Mouse (Mus musculus) limb, embryonic 14.5 days (tissue): ENCODE results near the gene Selenoo. TPM values are rescaled to one million over a fixed set of nuclear protein-coding genes. Genes with fewer than 3 reads are reported as not detected.
A peak's percentile ranks its signal among the peaks of the same experiment; 100 is the strongest.

Experiments used
- ATAC-seq: fragments of 200-750 bp; cut with Nextera tagmentation; 2 replicates; pipeline ENCODE4 v1.8.0; 2017; ENCODE audit warnings: low read depth, moderate number of reproducible peaks, moderate TSS enrichment; ENCODE audit not compliant: low FRiP score
- DNase-seq: peaks from one replicate; pipeline ENCODE4 v3.0.0-alpha.2; 2015; ENCODE audit warnings: low spot score
- H3K27ac ChIP-seq: fragments of 300-500 bp; sonication (generic); replicated peaks from 2 replicates; pipeline ENCODE4 v1.5.1; 2014; ENCODE audit warnings: low read depth, mild to moderate bottlenecking, low read length, moderate library complexity, mixed read lengths
- H3K27me3 ChIP-seq: fragments of 300-500 bp; sonication (generic); 2 replicates; pipeline ENCODE4 v1.6.1; 2014; ENCODE audit warnings: low read length, mixed read lengths; ENCODE audit not compliant: control insufficient read depth, insufficient read depth
- H3K36me3 ChIP-seq: fragments of 300-500 bp; sonication (generic); 2 replicates; pipeline ENCODE4 v1.6.1; 2014; ENCODE audit warnings: mild to moderate bottlenecking, low read length, moderate library complexity, mixed read lengths; ENCODE audit not compliant: control insufficient read depth, insufficient read depth
- H3K4me1 ChIP-seq: fragments of 300-500 bp; sonication (generic); 2 replicates; pipeline ENCODE4 v1.6.1; 2014; ENCODE audit warnings: antibody characterized with exemption, low read length, mixed read lengths; ENCODE audit not compliant: control insufficient read depth, insufficient read depth
- H3K4me2 ChIP-seq: fragments of 300-500 bp; sonication (generic); replicated peaks from 2 replicates; pipeline ENCODE4 v1.6.1; 2014; ENCODE audit warnings: low read depth, mild to moderate bottlenecking, low read length, moderate library complexity; ENCODE audit not compliant: severe bottlenecking
- H3K4me3 ChIP-seq: fragments of 300-500 bp; sonication (generic); replicated peaks from 2 replicates; pipeline ENCODE4 v1.5.1; 2014; ENCODE audit warnings: low read length
- H3K9ac ChIP-seq: fragments of 300-500 bp; sonication (generic); 2 replicates; pipeline ENCODE4 v1.6.1; 2014; ENCODE audit warnings: mild to moderate bottlenecking, low read depth, low read length, moderate library complexity; ENCODE audit not compliant: severe bottlenecking
- H3K9me3 ChIP-seq: fragments of 300-500 bp; sonication (generic); 2 replicates; pipeline ENCODE4 v1.6.1; 2016; ENCODE audit warnings: low read length; ENCODE audit not compliant: control insufficient read depth
- POLR2A ChIP-seq: fragments of 200-500 bp; IDR thresholded peaks from 2 replicates; pipeline ENCODE4 v1.8.0; 2012; ENCODE audit warnings: inconsistent platforms, mild to moderate bottlenecking, moderate library complexity, borderline replicate concordance; ENCODE audit not compliant: insufficient read depth, insufficient read length; ENCODE audit errors: extremely low read depth
- WGBS: fragments of 180-500 bp; shearing (Covaris S2); extraction: QIAGEN DNeasy Blood & Tissue Kit; methylation state at CpG from one replicate; pipeline ENCODE4 v1.1.7; 2014; 5-methylcytosine and 5-hydroxymethylcytosine counted together
- polyA plus RNA-seq, 2 experiments: library from polyadenylated mRNA; depleted of rRNA in 1 of 2; stranded (reverse) in 1 of 2; unstranded in 1 of 2; fragments of >200 nt; fragmentation: Nextera tagmentation in 1 of 2; extraction: Ambion mirVana in 1 of 2; gene quantifications; 2 replicates each; pipeline versions ENCODE4 v1.2.1 to v1.2.3; 2012 to 2014

Gene Selenoo
- polyA plus RNA-seq, 2 experiments, result 20.6 to 32.7 TPM

DNA sequence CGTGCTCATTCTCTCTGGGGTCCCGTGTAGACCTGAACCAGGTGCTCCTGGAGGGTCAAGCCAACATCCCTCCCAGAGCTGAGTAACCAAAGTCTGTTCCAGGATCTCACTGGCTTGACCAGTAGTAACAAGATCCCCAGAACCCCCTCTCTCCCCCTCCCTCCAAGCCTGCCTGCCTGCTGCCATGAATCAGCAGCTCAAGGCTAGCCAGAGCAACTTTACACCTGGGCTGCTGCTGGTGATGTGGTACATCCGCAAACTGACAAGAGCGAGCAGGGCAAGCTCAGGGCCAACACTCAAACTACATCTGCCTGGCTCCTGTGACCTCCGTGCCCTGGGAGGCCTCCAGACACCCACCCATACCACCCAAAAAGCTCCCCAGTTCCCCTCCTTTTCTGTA is 52.6 kb downstream of the Selenoo start:
- Histone ChIP-seq H3K4me2 (no peak overlapping the region), H3K27ac (no peak overlapping the region), H3K9ac (no peak overlapping the region), H3K36me3 (no peaks in the 10 kb centered on the region), H3K9me3 (no peaks in the 10 kb centered on the region), H3K4me3 (no peak overlapping the region), H3K27me3 (peaks cover 24% of the 10 kb centered on the region), H3K4me1 (peaks cover 15% of the 10 kb centered on the region; the same call in 1 of the 2 replicates)
- 15% methylated on average over 5 of the region's 5 CpGs for WGBS
- DNase-seq (no peak), ATAC-seq (no peak)
- no peak for TF ChIP-seq POLR2A

DNA sequence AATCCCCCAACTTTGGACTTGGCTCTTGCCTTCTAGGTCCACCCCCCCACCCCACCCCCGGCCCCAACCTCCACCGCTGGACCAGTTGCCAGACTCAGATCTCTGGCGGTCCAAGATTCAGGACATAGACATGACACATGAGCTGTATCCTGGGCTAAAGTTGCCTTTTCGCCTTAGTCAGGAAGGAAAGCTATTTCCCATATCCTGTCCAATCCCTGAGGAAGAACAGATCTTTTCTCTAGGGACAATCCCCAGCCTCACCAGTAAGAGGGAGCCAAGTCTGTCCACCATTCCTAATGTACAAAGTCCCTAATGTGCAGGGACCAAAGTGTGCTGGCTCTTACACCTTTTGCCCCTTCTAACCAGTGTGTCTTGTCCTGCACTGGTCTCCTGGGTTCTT is 53.0 kb downstream of the Selenoo start:
- Histone ChIP-seq H3K4me3 (no peak overlapping the region), H3K27me3 (peaks cover 26% of the 10 kb centered on the region), H3K27ac (no peak overlapping the region), H3K4me1 (peaks cover 20% of the 10 kb centered on the region; the same call in 1 of the 2 replicates), H3K9me3 (no peaks in the 10 kb centered on the region), H3K4me2 (no peak overlapping the region), H3K36me3 (no peaks in the 10 kb centered on the region), H3K9ac (no peak overlapping the region)
- 34% methylated on average over 4 of the region's 4 CpGs for WGBS
- no peak for TF ChIP-seq POLR2A
- ATAC-seq, result no peak
- no peak for DNase-seq

DNA sequence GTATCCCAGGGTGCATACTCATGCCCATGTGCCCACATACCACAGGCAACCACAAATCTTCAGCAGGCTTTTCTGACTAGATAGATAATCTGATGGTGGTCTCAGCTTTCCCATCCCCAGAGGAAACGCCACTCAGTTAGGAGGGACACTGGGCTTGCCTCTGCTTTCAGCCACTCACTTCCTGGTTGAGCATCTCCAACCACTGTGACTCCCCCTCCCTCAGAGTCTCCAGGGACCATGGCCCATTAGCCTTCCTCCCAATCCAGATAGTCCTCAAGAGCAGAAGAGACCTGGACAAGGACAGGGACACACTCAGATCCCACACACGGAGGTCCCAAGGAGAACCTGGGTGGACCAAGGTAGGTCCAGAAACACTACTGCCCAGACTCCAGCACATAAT is 54.2 kb downstream of the Selenoo start:
- Histone ChIP-seq H3K4me1 (peaks cover 28% of the 10 kb centered on the region; the same call in 1 of the 2 replicates), H3K9ac (no peak overlapping the region), H3K9me3 (no peaks in the 10 kb centered on the region), H3K4me2 (no peak overlapping the region), H3K36me3 (no peaks in the 10 kb centered on the region), H3K4me3 (no peak overlapping the region), H3K27ac (no peak overlapping the region), H3K27me3 (peaks cover 37% of the 10 kb centered on the region)
- DNase-seq, result no peak
- ATAC-seq, result no peak
- 78% methylated on average over 2 of the region's 2 CpGs for WGBS
- no peak for TF ChIP-seq POLR2A

DNA sequence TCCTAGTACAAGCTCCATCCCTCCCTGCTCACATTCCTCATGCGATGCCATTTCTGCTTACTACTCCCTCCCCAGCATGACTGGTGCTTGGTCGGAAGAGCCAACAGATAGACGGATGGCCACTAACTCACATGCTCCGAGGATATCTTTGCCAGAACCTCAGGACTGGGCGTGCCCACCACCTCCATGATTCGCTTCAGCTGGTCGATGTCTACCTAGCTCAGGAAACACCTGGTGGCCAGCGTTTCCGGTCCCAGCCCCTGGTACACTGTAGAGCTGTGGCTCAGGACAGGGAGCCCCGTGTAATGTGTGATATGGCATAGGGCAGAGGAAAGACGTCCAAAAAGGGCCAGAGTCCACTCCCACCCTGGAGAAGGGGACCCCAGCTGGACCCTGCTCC is 56.1 kb downstream of the Selenoo start:
- Histone ChIP-seq H3K9me3 (no peaks in the 10 kb centered on the region), H3K4me1 (peaks cover 33% of the 10 kb centered on the region), H3K4me3 (no peak overlapping the region), H3K27ac (no peak overlapping the region), H3K36me3 (no peaks in the 10 kb centered on the region), H3K27me3 (peaks cover 42% of the 10 kb centered on the region), H3K9ac (no peak overlapping the region), H3K4me2 (no peak overlapping the region)
- 86% methylated on average over 11 of the region's 11 CpGs for WGBS
- DNase-seq (no peak), ATAC-seq (no peak)
- no peak for TF ChIP-seq POLR2A

DNA sequence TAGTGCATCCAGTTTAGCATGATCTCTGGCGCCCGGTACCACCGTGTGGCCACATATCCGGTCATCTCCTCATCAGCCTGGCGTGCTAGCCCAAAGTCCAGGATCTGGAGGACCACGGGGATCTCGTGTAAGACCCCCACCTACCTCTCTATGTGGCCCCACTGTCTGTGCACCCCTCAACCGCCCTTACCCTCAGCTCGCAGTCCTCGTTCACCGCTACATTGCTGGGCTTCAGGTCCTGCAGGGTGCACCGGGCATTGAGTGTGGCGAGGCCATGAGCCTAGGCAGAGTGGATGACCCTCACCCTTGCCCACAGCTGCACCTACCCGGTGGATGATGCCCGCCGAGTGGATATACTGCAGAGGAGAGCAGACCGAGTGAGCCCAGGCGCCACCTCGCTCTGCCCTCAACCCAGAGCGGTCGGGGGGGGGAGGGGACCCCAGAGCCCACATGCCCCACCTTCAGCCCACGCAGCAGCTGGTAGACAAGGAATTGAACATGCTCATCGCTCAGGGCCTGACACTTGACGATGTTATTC is 57.0 kb downstream of the Selenoo start:
- Histone ChIP-seq H3K9me3 (no peaks in the 10 kb centered on the region), H3K4me1 (peaks cover 26% of the 10 kb centered on the region), H3K36me3 (no peaks in the 10 kb centered on the region), H3K9ac (no peak overlapping the region), H3K27me3 (peaks cover 34% of the 10 kb centered on the region), H3K27ac (no peak overlapping the region), H3K4me2 (peak overlapping the region; percentile 57; the same call in 1 of the 2 replicates), H3K4me3 (no peak overlapping the region; the same call in 1 of the 2 replicates)
- DNase-seq (no peak), ATAC-seq (no peak)
- 74% methylated on average over 24 of the region's 24 CpGs for WGBS
- no peak for TF ChIP-seq POLR2A

DNA sequence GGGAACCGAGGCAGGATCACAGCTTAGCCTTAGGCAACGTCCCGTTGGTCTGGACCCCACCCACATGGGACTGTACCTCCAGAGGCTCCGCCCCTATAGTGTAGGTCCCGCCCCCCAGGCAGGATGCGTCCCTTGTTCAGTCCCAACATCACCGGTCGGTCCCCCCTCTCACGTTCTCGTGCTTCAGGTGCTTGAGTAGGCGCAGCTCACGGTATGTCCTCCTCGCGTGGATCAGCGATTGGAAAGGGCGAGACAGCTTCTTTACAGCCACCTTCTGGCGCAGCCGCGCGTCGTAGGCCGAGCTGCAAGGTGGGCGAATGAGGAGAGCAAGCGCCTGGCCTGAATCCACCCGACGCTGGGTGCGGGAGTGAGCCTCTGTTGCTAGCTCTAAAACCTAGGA is 57.7 kb downstream of the Selenoo start:
- H3K9me3 ChIP-seq, result no peaks in the 10 kb centered on the region
- no peak overlapping the region for H3K27ac ChIP-seq
- peaks cover 28% of the 10 kb centered on the region for H3K27me3 ChIP-seq
- H3K9ac ChIP-seq, result peak overlapping the region; percentile 22; the same call in 1 of the 2 replicates
- peak overlapping the region; percentile 57 for H3K4me2 ChIP-seq
- peaks cover 24% of the 10 kb centered on the region for H3K4me1 ChIP-seq
- DNase-seq (no peak), ATAC-seq (no peak)
- no peak for TF ChIP-seq POLR2A
- 0% methylated on average over 26 of the region's 27 CpGs for WGBS
- peak overlapping the region; percentile 30 for H3K4me3 ChIP-seq
- H3K36me3 ChIP-seq, result no peaks in the 10 kb centered on the region
